Mouse (Mus musculus) G1E (cell line): ENCODE results near the gene Tmem45a.

Experiments used
- CTCF ChIP-seq: IDR thresholded peaks from 2 replicates; pipeline ENCODE4 v1.5.1; 2012; ENCODE audit warnings: low read depth, low read length, inconsistent platforms, mixed read lengths
- GATA1 ChIP-seq: IDR thresholded peaks from 2 replicates; pipeline ENCODE4 v1.6.1; 2012; ENCODE audit warnings: borderline replicate concordance, low read length, inconsistent platforms, mixed read lengths
- POLR2AphosphoS5 ChIP-seq: IDR thresholded peaks from 2 replicates; pipeline ENCODE4 v1.6.1; 2012; ENCODE audit warnings: low read depth, low read length, inconsistent platforms; ENCODE audit not compliant: insufficient replicate concordance
- TAL1 ChIP-seq: conservative IDR thresholded peaks from 2 replicates; pipeline ENCODE4 v1.6.1; 2012; ENCODE audit warnings: low read depth, low read length, inconsistent platforms, mixed read lengths

- TF ChIP-seq CTCF (no peak), GATA1 (no peak), POLR2AphosphoS5 (no peak), TAL1 (no peak)
These were observed 18.4 kb downstream of the Tmem45a start for GRCm38 (mm10) chr16:56867591-56867990.
